Mouse (Mus musculus): ENCODE data around the gene Fto. TPM values are rescaled to one million over a fixed set of nuclear protein-coding genes. Genes with fewer than 3 reads are reported as not detected.

Fto gene
- total RNA-seq, 1 experiment, result 16.8 TPM

- H3K9ac ChIP-seq (ENCODE audit: insufficient read depth, low read depth, low read length, poor library complexity, severe bottlenecking), result no peak overlapping the region
- no peak for TF ChIP-seq ZC3H11A (IDR thresholded peaks at IDR 0.05; ENCODE audit: borderline replicate concordance, low read depth, low read length)
- TF ChIP-seq HCFC1 (IDR thresholded peaks at IDR 0.05; ENCODE audit: borderline replicate concordance, insufficient read depth, low read length), result no peak
- TF ChIP-seq CHD2 (IDR thresholded peaks at IDR 0.05; ENCODE audit: low read depth, low read length), result no peak
- no peak for TF ChIP-seq MAFK (IDR thresholded peaks at IDR 0.05; ENCODE audit: insufficient read depth, low read depth, low read length)
- no peak for TF ChIP-seq ZNF384 (IDR thresholded peaks at IDR 0.05; ENCODE audit: low read depth, low read length)
- H3K27ac ChIP-seq (ENCODE audit: insufficient read depth, low read depth, low read length, poor library complexity, severe bottlenecking), result no peak overlapping the region
- no peak overlapping the region for H3K4me3 ChIP-seq (ENCODE audit: insufficient read depth in 1 of 2, low read depth in 1 of 2, low read length in 2 of 2, poor library complexity in 1 of 2, severe bottlenecking in 1 of 2)
- no peaks in the 10 kb centered on the region for H3K36me3 ChIP-seq (ENCODE audit: control insufficient read depth, insufficient read depth, low read length, poor library complexity, severe bottlenecking)
- in situ Hi-C loops (cut with MboI; ENCODE audit: low sequenced_read_pairs in 2 of 2, unreplicated experiment in 2 of 2), result no loop called here
- DNase-seq (ENCODE audit: low read depth, low spot score), result no peak
- no peaks in the 10 kb centered on the region for H3K9me3 ChIP-seq (ENCODE audit: control insufficient read depth, insufficient read depth, low read depth, low read length)
- peaks cover 5 to 19% of the 10 kb centered on the region in 2 experiments; a peak in 2 of 4 replicates for H3K4me1 ChIP-seq (ENCODE audit: control insufficient read depth in 2 of 2, insufficient read depth in 2 of 2, low read length in 2 of 2, poor library complexity in 1 of 2)
Observed at GRCm38 (mm10) chr8:91329461-91329850, 16.1 kb downstream of the Fto start.

- no peak overlapping the region for H3K27ac ChIP-seq (ENCODE audit: insufficient read depth, low read depth, low read length, poor library complexity, severe bottlenecking)
- H3K9ac ChIP-seq (ENCODE audit: insufficient read depth, low read depth, low read length, poor library complexity, severe bottlenecking), result no peak overlapping the region
- H3K36me3 ChIP-seq (ENCODE audit: control insufficient read depth, insufficient read depth, low read length, poor library complexity, severe bottlenecking), result no peaks in the 10 kb centered on the region
- TF ChIP-seq ZNF384 (IDR thresholded peaks at IDR 0.05; ENCODE audit: low read depth, low read length) (no peak), ZC3H11A (IDR thresholded peaks at IDR 0.05; ENCODE audit: borderline replicate concordance, low read depth, low read length) (no peak), HCFC1 (IDR thresholded peaks at IDR 0.05; ENCODE audit: borderline replicate concordance, insufficient read depth, low read length) (no peak), MAFK (IDR thresholded peaks at IDR 0.05; ENCODE audit: insufficient read depth, low read depth, low read length) (no peak), CHD2 (IDR thresholded peaks at IDR 0.05; ENCODE audit: low read depth, low read length) (no peak)
- no peaks in the 10 kb centered on the region for H3K4me1 ChIP-seq (ENCODE audit: control insufficient read depth in 2 of 2, insufficient read depth in 2 of 2, low read length in 2 of 2, poor library complexity in 1 of 2)
- H3K4me3 ChIP-seq (ENCODE audit: insufficient read depth in 1 of 2, low read depth in 1 of 2, low read length in 2 of 2, poor library complexity in 1 of 2, severe bottlenecking in 1 of 2), result no peak overlapping the region
- in situ Hi-C loops (cut with MboI; ENCODE audit: low sequenced_read_pairs in 2 of 2, unreplicated experiment in 2 of 2), result no loop called here
- no peaks in the 10 kb centered on the region for H3K9me3 ChIP-seq (ENCODE audit: control insufficient read depth, insufficient read depth, low read depth, low read length)
- no peak for DNase-seq (ENCODE audit: low read depth, low spot score)
Observed at GRCm38 (mm10) chr8:91338389-91339154, 25.2 kb downstream of the Fto start.

- no peak overlapping the region for H3K9ac ChIP-seq (ENCODE audit: insufficient read depth, low read depth, low read length, poor library complexity, severe bottlenecking)
- no peak for TF ChIP-seq CHD2 (IDR thresholded peaks at IDR 0.05; ENCODE audit: low read depth, low read length)
- TF ChIP-seq MAFK (IDR thresholded peaks at IDR 0.05; ENCODE audit: insufficient read depth, low read depth, low read length), result no peak
- H3K4me3 ChIP-seq (ENCODE audit: insufficient read depth in 1 of 2, low read depth in 1 of 2, low read length in 2 of 2, poor library complexity in 1 of 2, severe bottlenecking in 1 of 2), result no peak overlapping the region
- in situ Hi-C loops (cut with MboI; ENCODE audit: low sequenced_read_pairs in 2 of 2, unreplicated experiment in 2 of 2), result no loop called here
- H3K27ac ChIP-seq (ENCODE audit: insufficient read depth, low read depth, low read length, poor library complexity, severe bottlenecking), result no peak overlapping the region
- peaks cover 0 to 3% of the 10 kb centered on the region in 2 experiments; a peak in 1 of 4 replicates for H3K4me1 ChIP-seq (ENCODE audit: control insufficient read depth in 2 of 2, insufficient read depth in 2 of 2, low read length in 2 of 2, poor library complexity in 1 of 2)
- H3K9me3 ChIP-seq (ENCODE audit: control insufficient read depth, insufficient read depth, low read depth, low read length), result no peaks in the 10 kb centered on the region
- no peaks in the 10 kb centered on the region for H3K36me3 ChIP-seq (ENCODE audit: control insufficient read depth, insufficient read depth, low read length, poor library complexity, severe bottlenecking)
- DNase-seq (ENCODE audit: low read depth, low spot score), result no peak
Observed at GRCm38 (mm10) chr8:91339651-91340050, 26.3 kb downstream of the Fto start.

- no peak for DNase-seq (ENCODE audit: low read depth, low spot score)
- Histone ChIP-seq H3K36me3 (ENCODE audit: control insufficient read depth, insufficient read depth, low read length, poor library complexity, severe bottlenecking) (no peaks in the 10 kb centered on the region), H3K4me3 (ENCODE audit: insufficient read depth in 1 of 2, low read depth in 1 of 2, low read length in 2 of 2, poor library complexity in 1 of 2, severe bottlenecking in 1 of 2) (no peak overlapping the region), H3K4me1 (ENCODE audit: control insufficient read depth in 2 of 2, insufficient read depth in 2 of 2, low read length in 2 of 2, poor library complexity in 1 of 2) (peaks cover 0 to 4% of the 10 kb centered on the region in 2 experiments; a peak in 1 of 4 replicates), H3K9ac (ENCODE audit: insufficient read depth, low read depth, low read length, poor library complexity, severe bottlenecking) (no peak overlapping the region), H3K9me3 (ENCODE audit: control insufficient read depth, insufficient read depth, low read depth, low read length) (no peaks in the 10 kb centered on the region), H3K27ac (ENCODE audit: insufficient read depth, low read depth, low read length, poor library complexity, severe bottlenecking) (no peak overlapping the region)
- TF ChIP-seq MAFK (IDR thresholded peaks at IDR 0.05; ENCODE audit: insufficient read depth, low read depth, low read length) (no peak), HCFC1 (IDR thresholded peaks at IDR 0.05; ENCODE audit: borderline replicate concordance, insufficient read depth, low read length) (no peak), ZNF384 (IDR thresholded peaks at IDR 0.05; ENCODE audit: low read depth, low read length) (no peak), ZC3H11A (IDR thresholded peaks at IDR 0.05; ENCODE audit: borderline replicate concordance, low read depth, low read length) (no peak), CHD2 (IDR thresholded peaks at IDR 0.05; ENCODE audit: low read depth, low read length) (no peak)
- in situ Hi-C loops (cut with MboI; ENCODE audit: low sequenced_read_pairs in 2 of 2, unreplicated experiment in 2 of 2), result no loop called here
Observed at GRCm38 (mm10) chr8:91340746-91341145, 27.4 kb downstream of the Fto start.
